Mouse (Mus musculus): ENCODE measurements at regions not wholly inside any gene's neighbourhood (a gene's known extent, or its start where the extent isn't known, plus 50 kb on each side); places are given as distances from the start of the nearest gene placed in this dataset.
"Not testable (repeated sequence)": the region's sequence is repeated elsewhere in the genome, so short reads cannot be mapped to it uniquely, and the experiment has no call there.

DNA sequence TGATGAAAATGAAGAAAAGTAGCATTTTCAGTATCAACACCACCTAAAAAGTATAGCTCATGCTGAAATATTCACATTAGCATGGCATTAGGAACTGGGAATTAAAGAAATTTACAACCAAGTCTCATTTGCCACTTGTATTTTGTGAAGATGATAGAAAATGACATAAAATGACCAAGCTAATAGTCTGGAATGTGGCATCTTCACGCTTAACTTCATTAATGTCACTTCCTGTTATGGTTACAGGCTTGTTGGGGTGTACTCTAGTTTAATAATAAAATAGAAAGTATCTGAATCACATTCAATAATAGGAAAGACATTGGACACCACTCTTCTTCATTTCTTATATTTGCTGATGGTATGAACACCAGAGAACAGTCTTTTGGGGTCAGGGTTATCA lies 167.1 kb downstream of the Pcdh17 start:
- no peaks in the 10 kb centered on the region for H3K4me1 ChIP-seq
- no peak for ATAC-seq (replicated peaks; ENCODE audit: low FRiP score)
- H3K4me2 ChIP-seq = no peak overlapping the region
- H3K27ac ChIP-seq = no peak overlapping the region
- no peak overlapping the region for H3K9ac ChIP-seq
- H3K36me3 ChIP-seq = no peaks in the 10 kb centered on the region
- WGBS = 93% methylated on average over 1 of the region's 1 CpGs
- no peaks in the 10 kb centered on the region for H3K9me3 ChIP-seq (replicated peaks)
- no peak overlapping the region for H3K4me3 ChIP-seq (replicated peaks)
- no peaks in the 10 kb centered on the region for H3K27me3 ChIP-seq

DNA sequence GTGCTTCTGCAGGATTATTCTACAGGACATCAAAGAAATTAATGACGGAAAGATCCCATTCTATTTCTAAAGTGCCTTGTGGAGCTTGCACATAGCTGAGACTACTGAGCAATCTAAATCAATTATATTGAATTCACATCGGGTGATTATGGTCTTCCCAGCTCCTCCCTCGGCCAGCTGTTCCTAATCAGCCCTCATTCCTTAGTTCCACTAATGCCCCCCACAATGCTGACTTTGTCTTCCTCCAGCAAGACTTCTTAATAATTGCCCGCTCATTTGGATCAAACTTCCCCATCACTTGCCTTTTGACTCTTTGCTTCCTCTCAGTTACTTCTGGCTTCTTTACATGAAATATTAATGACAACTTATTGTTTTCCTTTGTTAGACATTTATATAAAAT lies 169.2 kb downstream of the Pcdh17 start:
- H3K9me3 ChIP-seq (replicated peaks) = no peaks in the 10 kb centered on the region
- H3K36me3 ChIP-seq = no peaks in the 10 kb centered on the region
- H3K4me2 ChIP-seq = no peak overlapping the region
- no peaks in the 10 kb centered on the region for H3K27me3 ChIP-seq
- ATAC-seq (replicated peaks; ENCODE audit: low FRiP score) = no peak
- H3K4me1 ChIP-seq = no peaks in the 10 kb centered on the region
- WGBS = 63% methylated on average over 4 of the region's 4 CpGs
- H3K4me3 ChIP-seq (replicated peaks) = no peak overlapping the region
- H3K27ac ChIP-seq = no peak overlapping the region
- no peak overlapping the region for H3K9ac ChIP-seq

DNA sequence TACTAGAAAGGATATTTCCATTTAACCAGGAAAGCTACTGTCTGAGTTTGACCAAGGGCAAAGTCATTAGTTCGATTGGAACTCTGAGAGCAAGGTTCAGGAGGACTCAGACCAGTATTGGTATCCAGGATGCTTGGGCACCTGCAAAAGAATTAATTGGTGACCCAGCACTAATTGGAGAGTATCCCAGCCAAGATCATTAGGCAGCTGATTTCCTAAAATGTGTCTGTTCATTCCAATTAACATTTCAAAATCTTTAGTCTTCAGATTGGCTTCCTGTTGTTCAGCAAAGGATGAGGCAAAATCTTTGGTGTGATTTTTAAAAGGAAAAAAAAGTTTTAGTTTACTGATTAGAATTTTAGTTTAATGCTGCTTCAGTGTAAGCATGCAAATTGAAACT lies 201.7 kb downstream of the Pcdh17 start:
- Histone ChIP-seq H3K36me3 (no peaks in the 10 kb centered on the region), H3K27me3 (no peaks in the 10 kb centered on the region), H3K9me3 (replicated peaks) (no peaks in the 10 kb centered on the region), H3K9ac (no peak overlapping the region), H3K4me2 (no peak overlapping the region), H3K4me1 (no peaks in the 10 kb centered on the region), H3K27ac (no peak overlapping the region), H3K4me3 (replicated peaks) (no peak overlapping the region)
- no peak for ATAC-seq (replicated peaks; ENCODE audit: low FRiP score)
- 74% methylated on average over 1 of the region's 1 CpGs for WGBS

DNA sequence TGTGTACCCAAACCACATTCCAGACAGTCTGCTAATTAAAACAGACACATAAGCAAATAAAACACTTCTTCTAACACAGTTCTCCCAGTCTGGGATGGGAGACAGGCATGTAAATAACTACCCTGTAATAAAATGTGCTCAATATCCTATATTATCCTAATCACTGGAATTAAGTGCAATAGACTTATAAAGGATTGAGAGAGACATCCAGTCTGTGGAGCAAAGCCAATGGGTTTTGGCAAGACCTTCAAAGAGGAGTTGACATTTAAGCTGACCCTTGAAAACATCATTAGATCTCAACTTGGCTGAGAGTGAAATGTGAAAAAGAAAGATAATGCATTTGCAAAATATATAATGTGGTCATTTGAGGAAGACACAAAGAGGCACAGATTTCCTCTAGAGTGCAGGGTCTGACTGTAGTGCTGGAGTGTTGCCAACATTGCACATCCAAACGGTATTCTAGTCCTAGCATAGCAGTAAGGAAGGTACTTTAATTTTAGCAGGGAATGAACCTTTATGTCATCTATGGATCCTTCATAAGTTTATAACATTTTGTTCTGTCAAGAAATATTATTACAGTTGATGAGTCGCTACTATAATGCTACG lies 202.7 kb downstream of the Pcdh17 start:
- no peak overlapping the region for H3K27ac ChIP-seq
- ATAC-seq (replicated peaks; ENCODE audit: low FRiP score) = no peak; the same call in 1 of the 2 replicates
- no peaks in the 10 kb centered on the region for H3K27me3 ChIP-seq
- H3K4me1 ChIP-seq = no peaks in the 10 kb centered on the region
- no peak overlapping the region for H3K4me2 ChIP-seq
- H3K9ac ChIP-seq = no peak overlapping the region
- 78% methylated on average over 3 of the region's 3 CpGs for WGBS
- H3K9me3 ChIP-seq (replicated peaks) = no peaks in the 10 kb centered on the region
- no peak overlapping the region for H3K4me3 ChIP-seq (replicated peaks)
- H3K36me3 ChIP-seq = no peaks in the 10 kb centered on the region

DNA sequence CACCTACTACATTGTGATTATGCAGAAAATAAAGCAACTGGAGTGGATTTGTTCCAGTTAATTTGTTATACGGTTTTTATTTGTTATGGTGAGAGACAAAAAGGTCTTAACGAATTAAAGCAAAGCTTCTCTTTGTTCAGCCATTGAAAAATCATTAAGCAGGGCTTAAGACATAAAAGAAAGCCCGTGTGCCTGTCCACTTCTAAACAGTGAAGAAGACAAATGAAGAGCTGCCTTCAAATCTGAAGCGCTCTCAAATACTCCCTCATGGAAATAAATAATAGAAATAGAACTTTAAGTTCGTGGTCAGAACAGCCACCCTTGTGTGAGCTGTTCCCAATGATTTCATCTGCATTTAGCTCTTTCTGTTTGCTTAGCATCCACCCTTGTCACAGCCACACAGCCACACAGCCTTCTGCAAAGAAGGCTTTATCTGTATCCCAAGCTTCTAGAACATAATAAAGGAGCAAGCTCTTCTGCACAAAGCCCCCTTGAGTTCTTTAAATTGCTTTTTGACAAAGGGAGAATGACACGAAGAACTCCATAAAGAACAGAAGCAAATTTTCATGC lies 215.9 kb downstream of the Pcdh17 start:
- no peak overlapping the region for H3K4me3 ChIP-seq (replicated peaks)
- no peaks in the 10 kb centered on the region for H3K9me3 ChIP-seq (replicated peaks)
- H3K4me2 ChIP-seq = no peak overlapping the region
- H3K27me3 ChIP-seq = no peaks in the 10 kb centered on the region
- no peak for ATAC-seq (replicated peaks; ENCODE audit: low FRiP score)
- WGBS = 67% methylated on average over 6 of the region's 6 CpGs
- no peak overlapping the region for H3K27ac ChIP-seq
- H3K36me3 ChIP-seq = no peaks in the 10 kb centered on the region
- no peaks in the 10 kb centered on the region for H3K4me1 ChIP-seq
- no peak overlapping the region for H3K9ac ChIP-seq

DNA sequence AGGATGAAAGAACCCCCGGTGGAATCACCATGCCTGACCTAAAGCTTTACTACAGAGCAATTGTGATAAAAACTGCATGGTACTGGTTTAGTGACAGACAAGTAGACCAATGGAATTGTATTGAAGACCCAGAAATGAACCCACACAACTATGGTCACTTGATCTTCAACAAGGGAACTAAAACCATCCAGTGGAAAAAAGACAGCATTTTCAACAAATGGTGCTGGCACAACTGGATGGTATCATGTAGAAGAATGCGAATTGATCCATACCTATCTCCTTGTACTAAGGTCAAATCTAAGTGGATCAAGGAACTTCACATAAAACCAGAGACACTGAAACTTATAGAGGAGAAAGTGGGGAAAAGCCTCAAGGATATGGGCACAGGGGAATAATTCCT lies 224.3 kb downstream of the Pcdh17 start:
- not testable (repeated sequence) for H3K4me2 ChIP-seq; H3K9ac ChIP-seq; H3K9me3 ChIP-seq (replicated peaks); H3K4me1 ChIP-seq; H3K27me3 ChIP-seq; H3K36me3 ChIP-seq; ATAC-seq (replicated peaks; ENCODE audit: low FRiP score); H3K27ac ChIP-seq; H3K4me3 ChIP-seq (replicated peaks)
- WGBS = 95% methylated on average over 2 of the region's 2 CpGs

DNA sequence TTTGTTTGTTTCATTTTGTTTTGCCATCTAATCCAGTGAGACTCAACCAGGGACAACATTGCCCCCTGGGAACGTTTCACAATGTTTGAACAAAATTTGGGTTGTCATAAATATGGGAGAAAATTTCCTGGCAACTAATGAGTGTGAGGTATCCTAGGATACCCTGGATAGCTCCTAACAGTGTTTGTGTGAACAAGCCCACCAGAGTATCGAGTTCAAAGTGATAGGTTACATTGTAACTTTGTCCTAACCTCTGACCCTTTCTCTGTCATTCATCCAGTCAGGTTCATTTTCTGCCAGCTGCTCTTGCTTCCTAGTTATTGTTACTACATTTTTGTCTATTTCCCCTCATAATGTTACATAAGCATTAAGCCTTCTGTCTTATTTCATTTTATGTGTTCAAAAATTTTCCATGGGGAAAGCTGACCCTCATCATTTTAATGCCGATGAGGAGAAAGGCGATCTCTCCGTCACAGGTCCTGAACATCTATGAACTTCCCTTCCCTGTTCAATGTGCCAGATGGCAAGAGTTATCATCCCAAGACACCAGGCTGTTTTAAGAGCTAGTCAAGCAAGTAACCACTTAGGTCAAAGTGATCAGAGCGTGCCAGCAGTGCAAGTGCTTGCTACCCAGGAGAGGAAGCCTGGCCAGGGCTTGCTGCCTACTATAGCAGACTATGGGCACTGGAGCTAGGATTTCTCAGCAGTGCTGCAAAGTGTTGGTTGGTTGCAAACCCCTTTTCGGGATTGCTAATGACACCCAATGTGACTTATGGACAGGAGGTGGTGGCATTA lies 228.5 kb downstream of the Pcdh17 start:
- WGBS = 33% methylated on average over 7 of the region's 7 CpGs
- ATAC-seq (replicated peaks; ENCODE audit: low FRiP score) = peak; percentile 98

DNA sequence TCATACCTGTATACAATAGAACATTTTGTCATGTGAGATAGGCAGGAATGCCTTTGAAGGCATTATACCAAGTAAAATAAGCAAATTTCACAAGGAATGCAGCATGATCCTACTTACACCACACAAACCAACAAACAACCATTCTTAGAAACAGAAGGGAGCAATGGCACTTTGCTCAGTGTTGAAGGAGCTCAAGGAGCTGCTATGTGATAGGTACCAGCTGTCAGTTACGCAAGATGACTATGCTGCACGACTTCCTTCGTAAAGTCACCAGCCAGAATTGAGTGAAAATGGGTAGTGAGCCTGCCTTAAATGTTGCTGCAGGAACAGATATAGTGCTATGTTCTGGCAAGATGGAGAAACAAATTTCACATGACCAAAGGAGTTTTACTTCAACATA lies 243.5 kb downstream of the Pcdh17 start:
- Histone ChIP-seq H3K4me1 (no peaks in the 10 kb centered on the region), H3K27me3 (no peaks in the 10 kb centered on the region)
- ATAC-seq (replicated peaks; ENCODE audit: low FRiP score) = no peak

More for the DNA sequence above, 228.5 kb downstream of the Pcdh17 start:
- Histone ChIP-seq H3K27me3 (no peaks in the 10 kb centered on the region), H3K9ac (no peak overlapping the region), H3K4me3 (replicated peaks) (no peak overlapping the region), H3K9me3 (replicated peaks) (no peaks in the 10 kb centered on the region), H3K27ac (no peak overlapping the region), H3K4me2 (no peak overlapping the region), H3K4me1 (0 out of 2 replicates have a peak, but pooled peaks cover 3% of the 10 kb centered on the region), H3K36me3 (no peaks in the 10 kb centered on the region)

DNA sequence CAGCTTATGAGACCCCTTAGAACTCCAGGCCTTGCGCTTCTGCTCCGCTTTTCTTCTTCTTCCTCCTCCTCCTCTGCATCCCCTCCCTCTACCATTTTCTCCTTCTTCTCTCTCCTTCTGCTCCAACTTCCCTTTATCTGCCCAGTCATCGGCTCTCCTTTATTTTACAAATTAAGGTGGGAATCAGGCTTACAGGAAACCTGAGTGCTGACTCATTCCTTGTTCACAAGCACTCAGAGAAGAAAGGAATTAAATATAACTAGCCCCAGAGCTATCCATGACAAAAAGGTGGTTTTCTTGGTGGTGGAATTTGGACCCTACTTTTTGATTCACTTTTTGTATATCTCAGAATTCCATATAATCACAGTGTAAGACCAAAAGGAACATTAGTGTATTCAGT lies 247.4 kb downstream of the Pcdh17 start:
- WGBS = 83% methylated on average over 3 of the region's 3 CpGs
- no peak overlapping the region for H3K27ac ChIP-seq
- H3K9ac ChIP-seq = no peak overlapping the region
- H3K4me3 ChIP-seq (replicated peaks) = no peak overlapping the region
- no peaks in the 10 kb centered on the region for H3K9me3 ChIP-seq (replicated peaks)
- H3K27me3 ChIP-seq = no peaks in the 10 kb centered on the region
- no peak overlapping the region for H3K4me2 ChIP-seq
- no peaks in the 10 kb centered on the region for H3K4me1 ChIP-seq
- no peak for ATAC-seq (replicated peaks; ENCODE audit: low FRiP score)
- H3K36me3 ChIP-seq = no peaks in the 10 kb centered on the region

More for the DNA sequence above, 243.5 kb downstream of the Pcdh17 start:
- Histone ChIP-seq H3K9ac (no peak overlapping the region), H3K4me2 (no peak overlapping the region), H3K36me3 (no peaks in the 10 kb centered on the region), H3K4me3 (replicated peaks) (no peak overlapping the region), H3K27ac (no peak overlapping the region), H3K9me3 (replicated peaks) (no peaks in the 10 kb centered on the region)
- 69% methylated on average over 3 of the region's 3 CpGs for WGBS

All from kidney, embryonic 15.5 days (tissue).